In the genomic region with DNA sequence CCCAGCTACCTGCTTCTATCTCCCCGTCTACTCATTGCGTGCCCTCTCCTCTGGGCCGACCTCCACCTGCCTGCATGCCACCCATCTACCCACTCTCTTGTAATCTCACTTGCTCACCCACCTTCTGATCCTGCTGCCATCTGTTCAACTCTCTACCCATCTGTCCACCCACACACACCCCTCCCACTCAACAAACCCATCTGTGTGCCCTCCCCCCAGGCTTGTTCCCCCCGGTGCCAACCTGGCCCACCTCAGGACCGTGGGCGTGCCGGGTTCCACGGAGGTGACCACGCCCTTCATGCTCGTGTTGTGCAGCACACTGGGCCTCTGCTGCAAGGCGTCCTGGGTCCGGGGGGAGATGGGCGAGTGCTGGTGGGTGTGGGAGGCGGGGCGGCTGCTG, we compare ENCODE assay signal across 28 mouse cellular contexts. TPM values are rescaled to one million over a fixed set of nuclear protein-coding genes. Genes with fewer than 3 reads are reported as not detected.
DNase-seq lines count a peak whose midpoint lies in the region; ATAC-seq and TF ChIP-seq lines count a peak whose summit lies in the region.
"Had no signal": no experiment of that assay in that cellular context is flagged by ENCODE, and none has a peak within 500 bp of the region (broad histone marks: within the 10 kb centered on the region; RNA-seq: fewer than 3 reads in every experiment).

No protein-coding gene starts in this region.

- no peaks in the 10 kb centered on the region for H3K9me3 ChIP-seq in heart, embryonic 15.5 days (replicated peaks)
- no peaks in the 10 kb centered on the region for H3K9me3 ChIP-seq in E14TG2a.4 (ENCODE audit: low read length)
- H3K9me3 ChIP-seq: embryonic facial prominence, embryonic 13.5 days; forebrain, embryonic 10.5 days; heart, embryonic 12.5 days; hindbrain, embryonic 12.5 days; kidney, embryonic 15.5 days; limb, embryonic 12.5 days; neural tube, embryonic 12.5 days had no signal

- H3K79me2 ChIP-seq in heart, adult 2 months (replicated peaks; ENCODE audit: control insufficient read depth, insufficient read depth, low read length) = no peaks in the 10 kb centered on the region

- no peak overlapping the region for H3K9ac ChIP-seq in heart, embryonic 15.5 days
- H3K9ac ChIP-seq in heart, adult 2 months (ENCODE audit: low read depth, low read length) = no peak overlapping the region
- H3K9ac ChIP-seq: embryonic facial prominence, embryonic 13.5 days; heart, embryonic 12.5 days; hindbrain, embryonic 12.5 days; kidney, embryonic 15.5 days; limb, embryonic 12.5 days; neural tube, embryonic 12.5 days had no signal

- H3K4me1 ChIP-seq in heart, embryonic 15.5 days (replicated peaks) = no peaks in the 10 kb centered on the region
- no peaks in the 10 kb centered on the region for H3K4me1 ChIP-seq in heart, adult 2 months (ENCODE audit: control insufficient read depth, insufficient read depth, low read length)
- H3K4me1 ChIP-seq in E14TG2a.4 (replicated peaks; ENCODE audit: low read depth, low read length) = peaks cover 32% of the 10 kb centered on the region
- H3K4me1 ChIP-seq: embryonic facial prominence, embryonic 13.5 days; forebrain, embryonic 10.5 days; heart, embryonic 12.5 days; hindbrain, embryonic 12.5 days; kidney, embryonic 15.5 days; limb, embryonic 12.5 days; neural tube, embryonic 12.5 days had no signal

- ATAC-seq in heart, embryonic 15.5 days (replicated peaks; ENCODE audit: insufficient number of reproducible peaks, insufficient read depth, low FRiP score, low read depth) = 0 out of 2 replicates have a peak, but pooled peaks have one; percentile 6
- ATAC-seq in frontal cortex, adult (ENCODE audit: low TSS enrichment) = no peak
- ATAC-seq: CD4-positive, CD25-positive, alpha-beta regulatory T cell, adult 4 months; forebrain, embryonic 16.5 days; intestine, postnatal 0 days had no signal

- TF ChIP-seq CTCF in heart, adult 2 months (IDR thresholded peaks at IDR 0.05) = no peak
- TF ChIP-seq CTCF in E14TG2a.4 (conservative IDR thresholded peaks at IDR 0.05; ENCODE audit: low read length) = no peak

- 94% methylated on average over 15 of the region's 15 CpGs for whole genome bisulfite sequencing in heart, embryonic 15.5 days
- WGBS in heart, adult 2 months = 96% methylated on average over 15 of the region's 15 CpGs

- no peak for DNase-seq in heart, adult 2 months
- DNase-seq in layer of hippocampus, adult 18-20 months (ENCODE audit: low spot score in 2 of 2) = peak; percentile 50 to 83
- DNase-seq in layer of hippocampus, postnatal 14 days (ENCODE audit: low spot score in 2 of 2) = peak; percentile 47 to 70
- no peak for DNase-seq in testis, postnatal 14 days (ENCODE audit: low spot score)
- DNase-seq: adrenal gland, postnatal 25 days; cerebellum, adult 18-20 months; gastrocnemius, postnatal 14 days; heart, postnatal 10 days; kidney, postnatal 25 days; lung, postnatal 36 days had no signal

- TF ChIP-seq POLR2A in heart, adult 2 months (IDR thresholded peaks at IDR 0.05; ENCODE audit: insufficient read depth, low read depth, low read length) = no peak

- TF ChIP-seq EP300 in heart, adult 2 months (IDR thresholded peaks at IDR 0.05; ENCODE audit: insufficient read depth, low read depth, low read length) = no peak

- peaks cover 97% of the 10 kb centered on the region for H3K36me3 ChIP-seq in heart, embryonic 15.5 days
- H3K36me3 ChIP-seq in heart, adult 2 months (ENCODE audit: control insufficient read depth, insufficient read depth, low read length) = no peaks in the 10 kb centered on the region
- H3K36me3 ChIP-seq in E14TG2a.4 (ENCODE audit: insufficient read depth, low read length) = peaks cover 96% of the 10 kb centered on the region

- no peaks in the 10 kb centered on the region for H3K27me3 ChIP-seq in heart, embryonic 15.5 days
- no peaks in the 10 kb centered on the region for H3K27me3 ChIP-seq in heart, adult 2 months (ENCODE audit: control insufficient read depth, insufficient read depth, low read length)
- no peaks in the 10 kb centered on the region for H3K27me3 ChIP-seq in E14TG2a.4 (ENCODE audit: insufficient read depth, low read length)
- H3K27me3 ChIP-seq: embryonic facial prominence, embryonic 13.5 days; heart, embryonic 12.5 days; hindbrain, embryonic 12.5 days; kidney, embryonic 15.5 days; limb, embryonic 12.5 days; neural tube, embryonic 12.5 days had no signal

- no peak overlapping the region for H3K27ac ChIP-seq in heart, embryonic 15.5 days
- no peak overlapping the region for H3K27ac ChIP-seq in heart, adult 2 months
- H3K27ac ChIP-seq: embryonic facial prominence, embryonic 13.5 days; forebrain, embryonic 10.5 days; hindbrain, embryonic 12.5 days; kidney, embryonic 15.5 days; limb, embryonic 12.5 days; neural tube, embryonic 12.5 days had no signal

- no peak overlapping the region for H3K4me3 ChIP-seq in heart, embryonic 15.5 days
- no peak overlapping the region for H3K4me3 ChIP-seq in heart, adult 2 months
- H3K4me3 ChIP-seq in E14TG2a.4 (replicated peaks; ENCODE audit: low read length) = peak overlapping the region; percentile 41
- H3K4me3 ChIP-seq: embryonic facial prominence, embryonic 13.5 days; forebrain, embryonic 10.5 days; heart, embryonic 12.5 days; hindbrain, embryonic 12.5 days; kidney, embryonic 15.5 days; limb, embryonic 12.5 days; neural tube, embryonic 12.5 days had no signal

- no peak overlapping the region for H3K4me2 ChIP-seq in heart, embryonic 15.5 days
- H3K4me2 ChIP-seq: embryonic facial prominence, embryonic 13.5 days; heart, embryonic 12.5 days; hindbrain, embryonic 12.5 days; kidney, embryonic 15.5 days; limb, embryonic 12.5 days; midbrain, embryonic 11.5 days; neural tube, embryonic 12.5 days had no signal

- intact Hi-C loops in heart, adult 2 months (cut with DNase I) = no loop called here

RNA-seq across cellular contexts. Expression of gene Rflna, which starts 25.4 kb away (rescaled TPM):
- polyA plus RNA-seq in heart, embryonic 15.5 days (2015; fragmentation: Nextera tagmentation; extraction: Ambion mirVana) = 1.3 and 2.3 TPM in 2 replicates
- under 1 TPM; 0.13 to 0.39 TPM for total RNA-seq in heart, adult 2 months (2021)
- polyA plus RNA-seq in heart, adult 2 months (2012; rRNA removed) = 0.78 and 0.85 TPM in 2 replicates
- total RNA-seq in layer of hippocampus, adult 18-20 months (2021) = under 1 TPM; 0.37 to 0.38 TPM
- total RNA-seq in layer of hippocampus, postnatal 14 days (2021) = 1 to 10 TPM in 1 of 2 experiments, under 1 TPM in 1; 0.97 to 1.6 TPM
- total RNA-seq: common myeloid progenitor, adult 5-6 weeks; granulocyte monocyte progenitor cell, adult 5-6 weeks; liver, adult 2 months; megakaryocyte, adult 5-6 weeks had no signal
- polyA plus RNA-seq: CD4-positive, CD25-positive, alpha-beta regulatory T cell, adult 4 months had no signal

Comparison
In these comparisons a context has a peak if more than half of its experiments do, and no peak if none do; other contexts are left out.
1. DNase-seq: peak in layer of hippocampus, adult 18-20 months (2 of 2) and layer of hippocampus, postnatal 14 days (2 of 2); none in heart, adult 2 months (0 of 2) and testis, postnatal 14 days (single experiment).